Mouse (Mus musculus): ENCODE results near the gene Six5. TPM values are rescaled to one million over a fixed set of nuclear protein-coding genes. Genes with fewer than 3 reads are reported as not detected.
A peak's percentile ranks its signal among the peaks of the same experiment; 100 is the strongest.

Six5 gene
- polyA plus RNA-seq, 1 experiment from 2014 or later, result 1.9 TPM

GRCm38 (mm10) chr7:19054047-19054776 is 40.2 kb upstream of the Six5 start, which contains the start of gene Rsph6a:
Gene Rsph6a (plus strand): TSS chr7:19054690.
- no peaks in the 10 kb centered on the region for H3K9me3 ChIP-seq (ENCODE audit: control insufficient read depth, low read length)
- H3K27ac ChIP-seq (ENCODE audit: low read depth, low read length), result peak within 1 kb of the TSS; percentile 45
- peak within 1 kb of the TSS; percentile 57 for H3K4me2 ChIP-seq (ENCODE audit: low read length)
- H3K4me3 ChIP-seq (ENCODE audit: low read length), result peak within 1 kb of the TSS; percentile 31
- ATAC-seq, result peak; percentile 78
- no peaks in the 10 kb centered on the region for H3K27me3 ChIP-seq (replicated peaks; ENCODE audit: control insufficient read depth, insufficient read depth, low read length)
- peak within 1 kb of the TSS; percentile 56 for H3K9ac ChIP-seq (ENCODE audit: low read depth, low read length)
- no peaks in the 10 kb centered on the region; the same call in 1 of the 2 replicates for H3K4me1 ChIP-seq (ENCODE audit: control insufficient read depth, insufficient read depth, low read depth, low read length)
- WGBS, result 21% methylated on average over 33 of the region's 33 CpGs
- H3K36me3 ChIP-seq (ENCODE audit: control insufficient read depth, insufficient read depth, low read length), result peaks cover 21% of the 10 kb centered on the region

DNA sequence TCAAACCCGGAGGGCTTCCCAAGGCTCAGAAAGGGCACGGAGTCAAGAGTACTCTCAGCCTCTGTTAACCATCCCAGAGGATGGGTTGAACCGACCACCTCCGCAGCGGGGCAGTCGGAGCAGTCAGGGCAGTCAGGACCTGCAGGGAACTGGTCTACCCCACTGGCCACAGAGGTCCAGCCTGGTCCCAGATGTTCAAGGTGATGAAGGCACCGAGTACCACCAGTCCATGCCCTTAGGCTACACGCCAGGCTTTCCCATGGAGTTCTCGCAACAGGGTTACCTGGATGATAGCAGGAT is 39.7 kb upstream of the Six5 start:
- H3K27ac ChIP-seq (ENCODE audit: low read depth, low read length), result no peak overlapping the region
- peak overlapping the region; percentile 56; the same call in 1 of the 2 replicates for H3K9ac ChIP-seq (ENCODE audit: low read depth, low read length)
- no peaks in the 10 kb centered on the region for H3K27me3 ChIP-seq (replicated peaks; ENCODE audit: control insufficient read depth, insufficient read depth, low read length)
- no peaks in the 10 kb centered on the region for H3K9me3 ChIP-seq (ENCODE audit: control insufficient read depth, low read length)
- no peaks in the 10 kb centered on the region; the same call in 1 of the 2 replicates for H3K4me1 ChIP-seq (ENCODE audit: control insufficient read depth, insufficient read depth, low read depth, low read length)
- ATAC-seq, result peak; percentile 35
- H3K36me3 ChIP-seq (ENCODE audit: control insufficient read depth, insufficient read depth, low read length), result peaks cover 16% of the 10 kb centered on the region
- H3K4me3 ChIP-seq (ENCODE audit: low read length), result peak overlapping the region; percentile 31
- 62% methylated on average over 9 of the region's 9 CpGs for WGBS
- H3K4me2 ChIP-seq (ENCODE audit: low read length), result peak overlapping the region; percentile 57

DNA sequence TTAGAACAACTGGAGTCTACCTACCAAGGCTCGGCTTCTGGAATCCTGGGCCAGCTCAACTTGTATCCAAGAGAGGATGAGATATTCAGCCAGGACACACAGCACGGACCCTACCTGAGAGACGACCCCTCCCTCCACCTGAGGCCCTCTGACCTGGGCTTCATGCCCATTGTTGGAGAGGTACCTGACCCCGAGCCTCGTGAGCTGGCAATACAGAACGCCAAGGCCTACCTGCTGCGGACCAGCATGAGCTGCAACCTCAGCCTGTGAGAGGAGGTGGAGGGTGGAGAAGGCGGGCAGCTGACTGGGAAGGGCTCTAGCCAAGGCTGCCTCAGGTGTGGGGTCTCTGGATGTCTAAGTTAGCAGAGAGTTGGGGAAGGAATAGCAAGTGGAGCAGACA is 39.3 kb upstream of the Six5 start:
- Histone ChIP-seq H3K9ac (ENCODE audit: low read depth, low read length) (no peak overlapping the region; the same call in 1 of the 2 replicates), H3K4me1 (ENCODE audit: control insufficient read depth, insufficient read depth, low read depth, low read length) (no peaks in the 10 kb centered on the region; the same call in 1 of the 2 replicates), H3K36me3 (ENCODE audit: control insufficient read depth, insufficient read depth, low read length) (peaks cover 12% of the 10 kb centered on the region), H3K4me2 (ENCODE audit: low read length) (no peak overlapping the region), H3K27me3 (replicated peaks; ENCODE audit: control insufficient read depth, insufficient read depth, low read length) (no peaks in the 10 kb centered on the region), H3K27ac (ENCODE audit: low read depth, low read length) (no peak overlapping the region), H3K4me3 (ENCODE audit: low read length) (no peak overlapping the region), H3K9me3 (ENCODE audit: control insufficient read depth, low read length) (no peaks in the 10 kb centered on the region)
- 89% methylated on average over 8 of the region's 8 CpGs for WGBS
- no peak for ATAC-seq

DNA sequence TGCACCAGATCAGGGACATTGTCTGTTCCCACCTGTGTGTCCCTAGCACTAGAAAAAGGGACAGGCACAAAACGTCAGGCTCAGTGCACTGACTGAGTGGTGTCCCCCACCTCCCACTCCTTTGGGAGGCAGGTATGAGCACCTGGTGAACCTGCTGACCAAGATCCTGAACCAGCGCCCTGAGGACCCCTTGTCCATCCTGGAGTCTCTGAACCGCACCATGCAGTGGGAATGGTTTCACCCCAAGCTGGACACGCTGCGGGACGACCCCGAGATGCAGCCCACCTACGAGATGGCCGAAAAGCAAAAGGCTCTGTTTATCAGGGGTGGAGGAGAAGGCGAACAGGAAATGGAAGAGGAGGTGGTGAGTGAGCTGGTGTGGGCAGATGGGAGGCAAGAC is 37.0 kb upstream of the Six5 start:
- no peak overlapping the region for H3K27ac ChIP-seq (ENCODE audit: low read depth, low read length)

DNA sequence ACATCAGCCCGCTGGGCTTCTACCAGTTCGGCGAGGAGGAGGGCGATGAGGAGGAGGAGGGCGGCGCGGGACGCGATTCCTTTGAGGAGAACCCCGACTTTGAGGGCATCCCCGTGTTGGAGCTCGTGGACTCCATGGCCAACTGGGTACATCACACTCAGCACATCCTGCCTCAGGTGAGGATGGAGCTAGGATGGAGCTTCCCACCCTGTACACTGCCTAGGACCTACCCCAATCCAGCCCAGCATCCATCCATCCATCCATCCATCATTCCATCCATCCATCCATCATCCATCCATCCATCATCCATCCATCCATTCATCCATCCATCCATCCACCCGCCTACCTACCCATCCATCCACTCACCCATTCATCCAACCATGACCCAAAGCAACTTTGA is 28.5 kb upstream of the Six5 start:
- H3K36me3 ChIP-seq (ENCODE audit: control insufficient read depth, insufficient read depth, low read length), result no peaks in the 10 kb centered on the region
- 0 out of 2 replicates have a peak overlapping the region, but pooled peaks have one; percentile 2 for H3K4me3 ChIP-seq (ENCODE audit: low read length)
- H3K4me1 ChIP-seq (ENCODE audit: control insufficient read depth, insufficient read depth, low read depth, low read length), result no peaks in the 10 kb centered on the region
- ATAC-seq, result peak; percentile 41; the same call in 1 of the 2 replicates
- no peaks in the 10 kb centered on the region for H3K9me3 ChIP-seq (ENCODE audit: control insufficient read depth, low read length)
- 53% methylated on average over 13 of the region's 13 CpGs for WGBS
- no peak overlapping the region for H3K27ac ChIP-seq (ENCODE audit: low read depth, low read length)
- no peak overlapping the region for H3K9ac ChIP-seq (ENCODE audit: low read depth, low read length)
- H3K27me3 ChIP-seq (replicated peaks; ENCODE audit: control insufficient read depth, insufficient read depth, low read length), result peaks cover 19% of the 10 kb centered on the region
- peak overlapping the region; percentile 36 for H3K4me2 ChIP-seq (ENCODE audit: low read length)

More for the DNA sequence above, 37.0 kb upstream of the Six5 start:
- 91% methylated on average over 10 of the region's 10 CpGs for WGBS
- H3K4me1 ChIP-seq (ENCODE audit: control insufficient read depth, insufficient read depth, low read depth, low read length), result no peaks in the 10 kb centered on the region; the same call in 1 of the 2 replicates
- 0 out of 2 replicates have a peak, but pooled peaks cover 2% of the 10 kb centered on the region for H3K36me3 ChIP-seq (ENCODE audit: control insufficient read depth, insufficient read depth, low read length)
- no peak overlapping the region for H3K4me3 ChIP-seq (ENCODE audit: low read length)
- H3K9ac ChIP-seq (ENCODE audit: low read depth, low read length), result no peak overlapping the region
- no peak overlapping the region for H3K4me2 ChIP-seq (ENCODE audit: low read length)
- no peak for ATAC-seq
- no peaks in the 10 kb centered on the region for H3K9me3 ChIP-seq (ENCODE audit: control insufficient read depth, low read length)
- H3K27me3 ChIP-seq (replicated peaks; ENCODE audit: control insufficient read depth, insufficient read depth, low read length), result no peaks in the 10 kb centered on the region

DNA sequence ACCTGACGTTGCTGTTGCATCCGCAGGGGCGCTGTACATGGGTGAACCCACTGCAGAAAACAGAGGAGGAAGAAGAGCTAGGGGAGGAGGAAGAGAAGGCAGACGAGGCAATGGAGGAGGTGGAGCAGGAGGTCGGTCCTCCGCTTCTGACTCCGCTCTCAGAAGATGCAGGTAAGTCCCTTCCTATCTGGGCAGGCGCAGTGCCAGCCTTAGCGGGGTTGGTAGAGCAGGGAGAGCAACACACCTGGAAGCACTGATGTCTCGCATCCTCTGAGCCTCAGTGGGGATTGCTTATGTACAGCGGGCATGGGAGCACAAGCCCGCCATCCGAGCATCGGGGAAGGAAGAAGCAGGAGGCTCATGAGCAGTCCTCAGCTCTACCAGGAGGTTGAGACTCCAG is 27.3 kb upstream of the Six5 start:
- WGBS, result 48% methylated on average over 14 of the region's 14 CpGs
- ATAC-seq, result no peak
- no peaks in the 10 kb centered on the region for H3K36me3 ChIP-seq (ENCODE audit: control insufficient read depth, insufficient read depth, low read length)

DNA sequence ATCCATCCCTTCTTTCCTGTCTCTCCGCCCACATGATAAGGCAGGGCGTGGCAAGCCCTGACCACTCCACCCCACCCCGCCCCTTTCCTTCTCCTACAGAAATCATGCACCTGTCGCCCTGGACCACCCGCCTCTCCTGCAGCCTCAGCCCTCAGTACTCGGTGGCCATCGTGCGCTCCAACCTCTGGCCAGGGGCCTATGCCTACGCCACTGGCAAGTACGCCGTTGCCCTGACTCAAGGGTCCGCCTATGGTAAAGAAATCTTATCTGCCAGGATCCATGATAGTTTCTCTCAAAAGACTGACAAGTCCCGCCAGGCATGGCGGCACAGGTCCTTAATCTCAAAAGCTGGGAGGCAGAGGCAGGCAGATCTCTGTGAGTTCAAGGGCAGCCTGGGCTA is 26.5 kb upstream of the Six5 start:
- Histone ChIP-seq H3K27ac (ENCODE audit: low read depth, low read length) (no peak overlapping the region), H3K4me3 (ENCODE audit: low read length) (no peak overlapping the region), H3K9me3 (ENCODE audit: control insufficient read depth, low read length) (no peaks in the 10 kb centered on the region), H3K4me2 (ENCODE audit: low read length) (no peak overlapping the region), H3K9ac (ENCODE audit: low read depth, low read length) (no peak overlapping the region), H3K27me3 (replicated peaks; ENCODE audit: control insufficient read depth, insufficient read depth, low read length) (peaks cover 19% of the 10 kb centered on the region), H3K36me3 (ENCODE audit: control insufficient read depth, insufficient read depth, low read length) (no peaks in the 10 kb centered on the region), H3K4me1 (ENCODE audit: control insufficient read depth, insufficient read depth, low read depth, low read length) (no peaks in the 10 kb centered on the region)
- ATAC-seq, result no peak
- WGBS, result 69% methylated on average over 14 of the region's 14 CpGs

More for the DNA sequence above, 27.3 kb upstream of the Six5 start:
- no peaks in the 10 kb centered on the region for H3K9me3 ChIP-seq (ENCODE audit: control insufficient read depth, low read length)
- H3K4me1 ChIP-seq (ENCODE audit: control insufficient read depth, insufficient read depth, low read depth, low read length), result no peaks in the 10 kb centered on the region
- H3K27ac ChIP-seq (ENCODE audit: low read depth, low read length), result no peak overlapping the region
- H3K27me3 ChIP-seq (replicated peaks; ENCODE audit: control insufficient read depth, insufficient read depth, low read length), result peaks cover 19% of the 10 kb centered on the region
- H3K4me3 ChIP-seq (ENCODE audit: low read length), result no peak overlapping the region
- no peak overlapping the region for H3K9ac ChIP-seq (ENCODE audit: low read depth, low read length)
- no peak overlapping the region for H3K4me2 ChIP-seq (ENCODE audit: low read length)

GRCm38 (mm10) chr7:19068707-19069106 is 25.7 kb upstream of the Six5 start:
- Histone ChIP-seq H3K9ac (ENCODE audit: low read depth, low read length) (no peak overlapping the region), H3K4me2 (ENCODE audit: low read length) (no peak overlapping the region), H3K27me3 (replicated peaks; ENCODE audit: control insufficient read depth, insufficient read depth, low read length) (peaks cover 19% of the 10 kb centered on the region), H3K9me3 (ENCODE audit: control insufficient read depth, low read length) (no peaks in the 10 kb centered on the region), H3K4me3 (ENCODE audit: low read length) (no peak overlapping the region), H3K4me1 (ENCODE audit: control insufficient read depth, insufficient read depth, low read depth, low read length) (no peaks in the 10 kb centered on the region), H3K36me3 (ENCODE audit: control insufficient read depth, insufficient read depth, low read length) (no peaks in the 10 kb centered on the region), H3K27ac (ENCODE audit: low read depth, low read length) (no peak overlapping the region)
- WGBS, result 9% methylated on average over 2 of the region's 2 CpGs
- ATAC-seq, result no peak

DNA sequence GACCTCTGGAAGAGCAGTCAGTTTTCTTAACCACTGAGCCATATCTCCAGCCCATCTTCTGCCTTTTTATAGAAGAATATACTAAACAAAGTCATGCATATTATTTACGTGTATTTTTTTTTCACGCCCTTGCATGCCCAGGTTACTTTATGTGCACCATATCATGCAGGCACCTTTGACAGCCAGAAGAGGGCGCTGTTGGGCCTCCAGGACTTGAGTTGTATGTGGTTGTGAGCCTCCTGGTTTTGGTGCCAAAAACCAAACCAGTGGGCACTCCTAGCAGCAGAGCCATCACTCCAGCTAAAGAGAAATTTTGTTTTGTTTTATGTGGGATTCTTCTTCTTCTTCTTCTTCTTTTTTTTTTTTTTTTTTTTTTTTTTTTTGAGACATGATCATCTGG is 24.9 kb upstream of the Six5 start:
- Histone ChIP-seq H3K4me2 (ENCODE audit: low read length) (no peak overlapping the region), H3K4me1 (ENCODE audit: control insufficient read depth, insufficient read depth, low read depth, low read length) (no peaks in the 10 kb centered on the region), H3K27ac (ENCODE audit: low read depth, low read length) (no peak overlapping the region), H3K9me3 (ENCODE audit: control insufficient read depth, low read length) (no peaks in the 10 kb centered on the region), H3K4me3 (ENCODE audit: low read length) (no peak overlapping the region), H3K9ac (ENCODE audit: low read depth, low read length) (no peak overlapping the region), H3K36me3 (ENCODE audit: control insufficient read depth, insufficient read depth, low read length) (no peaks in the 10 kb centered on the region), H3K27me3 (replicated peaks; ENCODE audit: control insufficient read depth, insufficient read depth, low read length) (peaks cover 15% of the 10 kb centered on the region)
- WGBS, result 53% methylated on average over 3 of the region's 3 CpGs
- no peak for ATAC-seq

Data from hindbrain, embryonic 16.5 days (tissue).